Mouse (Mus musculus): ENCODE results near the gene Cyp2t4. TPM values are rescaled to one million over a fixed set of nuclear protein-coding genes. Genes with fewer than 3 reads are reported as not detected.

The Cyp2t4 gene
- polyA plus RNA-seq, 1 experiment, result 0.02 TPM

DNA sequence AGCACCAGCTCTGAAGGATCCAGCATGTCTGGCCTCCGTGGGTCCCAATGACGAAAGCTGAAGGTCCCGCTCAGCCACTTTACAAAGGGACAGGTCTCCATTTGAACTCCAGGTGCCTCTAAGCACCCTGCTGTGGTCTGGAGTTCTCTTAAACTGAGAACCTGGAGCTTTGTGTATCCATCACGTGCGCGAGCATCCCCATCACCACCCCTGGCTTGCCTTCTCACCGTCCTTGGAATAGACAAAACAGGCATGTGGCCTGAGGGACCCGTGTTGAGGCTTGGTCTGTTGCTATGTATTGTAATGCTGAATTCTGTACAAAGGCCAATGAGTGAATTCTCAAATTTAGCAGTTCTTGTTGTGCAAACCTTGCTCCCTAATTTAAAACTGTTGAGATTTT is 45.3 kb downstream of the Cyp2t4 start:
- Histone ChIP-seq H3ac (ENCODE audit: control insufficient read depth, insufficient read length) (no peak overlapping the region), H3K4me2 (ENCODE audit: low read depth) (no peak overlapping the region), H3K79me2 (ENCODE audit: control insufficient read depth, insufficient read depth) (peaks cover 17% of the 10 kb centered on the region), H3K36me3 (ENCODE audit: control insufficient read depth, insufficient read depth) (peaks cover 4% of the 10 kb centered on the region), H3K27me3 (ENCODE audit: control insufficient read depth, insufficient read depth, insufficient read length) (no peaks in the 10 kb centered on the region), H3K4me3 (no peak overlapping the region)
- no peak for TF ChIP-seq TCF3 (IDR thresholded peaks at IDR 0.05; ENCODE audit: insufficient read length, low read depth)
- TF ChIP-seq E2F4 (IDR thresholded peaks at IDR 0.05; ENCODE audit: insufficient read depth), result no peak
- TF ChIP-seq TCF12 (IDR thresholded peaks at IDR 0.05; ENCODE audit: insufficient read depth, poor library complexity, severe bottlenecking), result no peak
- TF ChIP-seq SRF (IDR thresholded peaks at IDR 0.05; ENCODE audit: control insufficient read depth, insufficient read length, low read depth), result no peak

DNA sequence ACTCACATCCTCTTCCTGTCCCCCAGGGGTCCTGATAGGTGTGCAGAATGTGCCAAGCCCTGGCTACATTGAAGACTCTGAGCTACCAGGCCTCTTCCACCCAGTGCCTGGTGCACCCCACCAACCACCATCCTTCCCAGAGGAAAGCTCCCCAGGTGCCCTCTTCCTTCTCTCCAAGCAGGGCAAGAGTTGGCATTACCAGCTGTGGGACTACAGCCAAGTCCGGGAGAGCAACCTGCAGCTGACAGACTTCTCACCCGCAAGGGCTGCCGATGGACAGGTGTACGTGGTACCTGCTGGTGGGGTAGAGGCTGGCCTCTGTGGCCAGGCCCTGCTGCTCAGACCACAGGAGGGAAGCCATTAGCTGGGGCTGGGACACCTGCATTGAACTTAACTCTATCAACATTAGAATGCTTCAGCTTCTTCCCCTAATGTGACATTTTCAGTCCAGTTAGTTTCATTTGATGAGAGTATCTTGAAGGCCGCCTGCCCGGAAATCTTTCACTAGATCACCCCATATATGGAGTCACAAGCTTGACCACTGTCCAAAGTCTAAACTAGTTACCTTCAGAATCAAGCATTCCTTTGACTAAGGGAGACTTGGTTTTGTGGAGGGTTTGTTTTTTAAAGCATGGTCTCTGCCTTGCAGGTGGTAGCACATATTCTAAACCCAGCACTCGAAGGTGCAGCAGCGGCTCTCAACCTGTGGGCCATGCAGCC is 50.4 kb downstream of the Cyp2t4 start:
- peaks cover 5% of the 10 kb centered on the region for H3K36me3 ChIP-seq (ENCODE audit: control insufficient read depth, insufficient read depth)
- no peak overlapping the region for H3ac ChIP-seq (ENCODE audit: control insufficient read depth, insufficient read length)
- no peaks in the 10 kb centered on the region for H3K79me2 ChIP-seq (ENCODE audit: control insufficient read depth, insufficient read depth)
- no peak overlapping the region for H3K4me2 ChIP-seq (ENCODE audit: low read depth)
- no peaks in the 10 kb centered on the region for H3K27me3 ChIP-seq (ENCODE audit: control insufficient read depth, insufficient read depth, insufficient read length)
- no peak overlapping the region for H3K4me3 ChIP-seq
- TF ChIP-seq E2F4 (IDR thresholded peaks at IDR 0.05; ENCODE audit: insufficient read depth), result no peak
- TF ChIP-seq MAX (IDR thresholded peaks at IDR 0.05; ENCODE audit: low read depth), result no peak
- no peak for TF ChIP-seq CEBPB (IDR thresholded peaks at IDR 0.05; ENCODE audit: insufficient read depth, poor library complexity, severe bottlenecking)
- no peak for TF ChIP-seq POLR2AphosphoS2 (IDR thresholded peaks at IDR 0.05; ENCODE audit: insufficient read length, low read depth)
- no peak for TF ChIP-seq TCF3 (IDR thresholded peaks at IDR 0.05; ENCODE audit: insufficient read length, low read depth)
- no peak for TF ChIP-seq MYOD1 (IDR thresholded peaks at IDR 0.05; ENCODE audit: control insufficient read depth in 1 of 3, insufficient read length in 2 of 3, low read depth in 2 of 3)

Other genes with a start within 250 kb of the Cyp2t4 start
- gene Cyp2a22, start 214.3 kb upstream of the Cyp2t4 start, polyA plus RNA-seq (2012; fragmentation: generic; extraction: Trizol), result not detected
- gene Cyp2a12, start 124.6 kb upstream of the Cyp2t4 start, polyA plus RNA-seq (2012; fragmentation: generic; extraction: Trizol), result not detected
- gene Cyp2f2, start 33.8 kb upstream of the Cyp2t4 start, polyA plus RNA-seq (2012; fragmentation: generic; extraction: Trizol), result 0.06 TPM
- gene Egln2, start 13.1 kb downstream of the Cyp2t4 start, polyA plus RNA-seq (2012; fragmentation: generic; extraction: Trizol), result 61.4 TPM
- gene Rab4b, start 25.2 kb downstream of the Cyp2t4 start, polyA plus RNA-seq (2012; fragmentation: generic; extraction: Trizol), result 56.3 TPM
- gene Gm21983, start 27.4 kb downstream of the Cyp2t4 start, polyA plus RNA-seq (2012; fragmentation: generic; extraction: Trizol), result not detected
- 0.13 TPM for gene Mia, start 27.4 kb downstream of the Cyp2t4 start, polyA plus RNA-seq (2012; fragmentation: generic; extraction: Trizol)
- 5.2 TPM for gene BC024978, start 42.1 kb downstream of the Cyp2t4 start, polyA plus RNA-seq (2012; fragmentation: generic; extraction: Trizol)
- 166 TPM for gene Snrpa, start 42.6 kb downstream of the Cyp2t4 start, polyA plus RNA-seq (2012; fragmentation: generic; extraction: Trizol)
- gene Itpkc, start 74.9 kb downstream of the Cyp2t4 start, polyA plus RNA-seq (2012; fragmentation: generic; extraction: Trizol), result 7.1 TPM
- 19.1 TPM for gene Coq8b, start 79.3 kb downstream of the Cyp2t4 start, polyA plus RNA-seq (2012; fragmentation: generic; extraction: Trizol)
- 28.8 TPM for gene Numbl, start 104.7 kb downstream of the Cyp2t4 start, polyA plus RNA-seq (2012; fragmentation: generic; extraction: Trizol)
- 32.5 TPM for gene Ltbp4, start 184.0 kb downstream of the Cyp2t4 start, polyA plus RNA-seq (2012; fragmentation: generic; extraction: Trizol)
- gene Shkbp1, start 202.3 kb downstream of the Cyp2t4 start, polyA plus RNA-seq (2012; fragmentation: generic; extraction: Trizol), result 18.4 TPM
- 0.11 TPM for gene Gm20479, start 203.7 kb downstream of the Cyp2t4 start, polyA plus RNA-seq (2012; fragmentation: generic; extraction: Trizol)

Data from myocyte (in vitro differentiated cells).